In genomic region chr9:123924589-123925066, GRCm38 (mm10) we compare ENCODE assay signal across 8 mouse cellular contexts. TPM values are rescaled to one million over a fixed set of nuclear protein-coding genes. Genes with fewer than 3 reads are reported as not detected.
DNase-seq lines count a peak whose midpoint lies in the region; ATAC-seq lines count a peak whose summit lies in the region.

No protein-coding gene starts in this region.

- peak; percentile 34 for ATAC-seq in inflammation-experienced regulatory T-cells, adult 6 months

- peak; percentile 87 for DNase-seq in adipocyte (ENCODE audit: low spot score)
- DNase-seq in embryo, embryonic 10 days (ENCODE audit: low spot score) = peak; percentile 83
- peak; percentile 88 for DNase-seq in gastrocnemius, postnatal 10 days
- DNase-seq in left cerebral cortex, postnatal 25 days (ENCODE audit: low spot score in 2 of 2) = peak; percentile 91 to 96
- peak; percentile 79 for DNase-seq in mesoderm, embryonic 11.5 days (ENCODE audit: low read depth, low spot score)
- DNase-seq in right cerebral cortex, postnatal 25 days = peak; percentile 95
- peak; percentile 91 to 92 for DNase-seq in urinary bladder, postnatal 36 days (ENCODE audit: low spot score in 2 of 2)

- intact Hi-C loops in left cerebral cortex, postnatal 25 days (cut with DNase I) = no loop called here

RNA-seq across cellular contexts. Expression of gene Ccr1, which starts 43.9 kb away (rescaled TPM):
- 1 to 10 TPM; 1.4 to 3.3 TPM for total RNA-seq in gastrocnemius, postnatal 10 days (2021)
- polyA plus RNA-seq in inflammation-experienced regulatory T-cells, adult 6 months (2017; shearing (Covaris generic)) = 1 to 10 TPM in 2 of 3 experiments, under 1 TPM in 1; 0.20 to 3.1 (median 1.7) TPM
- total RNA-seq in left cerebral cortex, postnatal 25 days (2021) = 1 to 10 TPM in 1 of 2 experiments, under 1 TPM in 1; 0.57 to 1.1 TPM

RNA-seq across cellular contexts. Expression of gene Ccr1l1, which starts 53.6 kb away (rescaled TPM):
- not detected for total RNA-seq in gastrocnemius, postnatal 10 days (2021)
- not detected for polyA plus RNA-seq in inflammation-experienced regulatory T-cells, adult 6 months (2017; shearing (Covaris generic))
- total RNA-seq in left cerebral cortex, postnatal 25 days (2021) = not detected

Comparison
In these comparisons a context has a peak if more than half of its experiments do, and no peak if none do; other contexts are left out.
1. Peak in every context shown above with its lines: DNase-seq and ATAC-seq.